Mouse (Mus musculus) activated CD4-positive, CD25-positive, alpha-beta regulatory T cell, adult 9 weeks (primary cell): ENCODE results near the gene Acsm1. TPM values are rescaled to one million over a fixed set of nuclear protein-coding genes. Genes with fewer than 3 reads are reported as not detected.

ENCODE experiments used
- polyA plus RNA-seq: library from polyadenylated mRNA; unstranded; fragments of 100-300 nt; shearing (Covaris generic); gene quantifications from one replicate; pipeline ENCODE4 v1.2.1, GENCODE M21; 2017

Acsm1 gene
- polyA plus RNA-seq, result not detected

DNA sequence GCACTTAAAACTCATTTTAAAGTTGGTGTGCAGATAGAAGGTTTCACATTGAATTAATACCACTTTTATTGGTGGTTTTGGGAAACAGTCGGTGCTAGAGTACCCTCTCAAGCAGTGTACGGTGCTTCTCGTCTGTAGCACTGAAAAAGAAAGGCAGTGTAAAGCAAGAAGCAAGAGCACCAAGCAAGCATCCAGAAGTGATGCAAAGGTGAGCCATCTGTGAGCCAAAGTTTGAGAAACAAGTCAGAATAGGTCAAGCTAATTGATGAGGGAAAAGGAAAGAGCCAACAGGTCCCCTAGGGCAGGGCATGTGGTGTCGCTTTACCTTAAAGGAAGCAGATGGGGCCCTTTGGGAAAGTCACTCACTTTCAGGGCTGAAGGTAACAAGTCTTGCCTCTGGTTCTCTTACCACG is at the start of gene Acsm1:
Acsm1 (plus strand) TSS at position 363 of the 413 bp plus-strand sequence.

DNA sequence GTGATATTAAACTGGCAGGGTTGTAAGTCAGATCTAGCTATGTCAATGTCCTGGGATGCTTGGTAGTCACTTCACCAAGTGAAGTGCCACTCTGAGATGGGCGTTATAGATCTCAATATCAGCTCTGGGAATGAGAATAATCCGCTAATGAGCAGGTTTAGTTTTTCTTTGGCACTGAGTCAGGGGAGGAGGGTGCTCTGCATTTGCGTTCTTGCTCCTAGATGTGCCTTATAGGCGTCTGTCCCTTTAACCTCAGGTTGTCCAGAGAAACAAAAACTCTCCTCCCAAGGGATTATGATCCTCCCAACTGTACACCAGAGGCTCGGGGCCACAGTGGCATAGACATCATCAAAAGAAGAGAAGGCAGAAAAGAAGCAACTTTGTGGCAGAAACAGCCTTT is 82.9 kb downstream of the Acsm1 start, which contains the start of gene Acsm4:
Acsm4 (plus strand) TSS at position 301 of the 400 bp plus-strand sequence.

Other genes with a start within 250 kb of the Acsm1 start
- gene Gp2, start 147.7 kb upstream of the Acsm1 start, polyA plus RNA-seq, result not detected
- not detected for gene Umod, start 127.7 kb upstream of the Acsm1 start, polyA plus RNA-seq
- not detected for gene Acsm5, start 87.6 kb upstream of the Acsm1 start, polyA plus RNA-seq
- not detected for gene Pdilt, start 83.5 kb upstream of the Acsm1 start, polyA plus RNA-seq
- not detected for gene Acsm2, start 52.7 kb upstream of the Acsm1 start, polyA plus RNA-seq
- not detected for gene Acsm4, start 83.0 kb downstream of the Acsm1 start, polyA plus RNA-seq
- 90.4 TPM for gene Thumpd1, start 113.8 kb downstream of the Acsm1 start, polyA plus RNA-seq
- gene Acsm3, start 153.9 kb downstream of the Acsm1 start, polyA plus RNA-seq, result not detected
- gene Rexo5, start 187.0 kb downstream of the Acsm1 start, polyA plus RNA-seq, result 60.9 TPM
- 14.1 TPM for gene Eri2, start 187.0 kb downstream of the Acsm1 start, polyA plus RNA-seq